Mouse (Mus musculus): Measurements from ENCODE around the gene Boc.

- TF ChIP-seq GATA1 (IDR thresholded peaks at IDR 0.05; ENCODE audit: borderline replicate concordance, low read length) (no peak), FLI1 (IDR thresholded peaks at IDR 0.05; ENCODE audit: low read length) (no peak)
Measured at GRCm38 (mm10) chr16:44481599-44482593, 76.8 kb downstream of the Boc start.
